Mouse (Mus musculus) ES-E14 (cell line): ENCODE results near the gene Tcf7. TPM values are rescaled to one million over a fixed set of nuclear protein-coding genes. Genes with fewer than 3 reads are reported as not detected.

Experiments used
- DNase-seq: peaks from one replicate; pipeline ENCODE4 v3.0.0-alpha.2; 2013; ENCODE audit warnings: low read depth, low spot score
- H3K27ac ChIP-seq: 2 replicates; pipeline ENCODE4 v1.5.1; 2012; ENCODE audit warnings: low read depth, mild to moderate bottlenecking, low read length, moderate library complexity, mixed read lengths; ENCODE audit not compliant: poor library complexity, insufficient read depth, severe bottlenecking
- H3K36me3 ChIP-seq: 2 replicates; pipeline ENCODE4 v1.6.1; 2012; ENCODE audit warnings: mild to moderate bottlenecking, low read length, moderate library complexity, mixed read lengths; ENCODE audit not compliant: control insufficient read depth, poor library complexity, insufficient read depth, severe bottlenecking
- H3K4me1 ChIP-seq, 2 experiments: fragments of 150-350 bp in 1 of 2; sonication (generic) in 1 of 2; 2 replicates each; pipeline ENCODE4 v1.6.1; 2012; ENCODE audit warnings: low read length in 2 of 2, mild to moderate bottlenecking in 1 of 2, mixed read lengths in 1 of 2; ENCODE audit not compliant: control insufficient read depth in 2 of 2, insufficient read depth in 2 of 2, poor library complexity in 1 of 2
- H3K4me3 ChIP-seq, 2 experiments: fragments of 150-350 bp in 1 of 2; sonication (generic) in 1 of 2; 2 replicates each; pipeline ENCODE4 v1.5.1; 2012; ENCODE audit warnings: low read length in 2 of 2, low read depth in 1 of 2, mild to moderate bottlenecking in 1 of 2, mixed read lengths in 1 of 2; ENCODE audit not compliant: insufficient read depth in 1 of 2, poor library complexity in 1 of 2, severe bottlenecking in 1 of 2
- H3K9ac ChIP-seq: 2 replicates; pipeline ENCODE4 v1.6.1; 2012; ENCODE audit warnings: low read depth, mild to moderate bottlenecking, low read length, mixed read lengths; ENCODE audit not compliant: poor library complexity, insufficient read depth, severe bottlenecking
- H3K9me3 ChIP-seq: fragments of 150-350 bp; sonication (generic); 2 replicates; pipeline ENCODE4 v1.6.1; 2012; ENCODE audit warnings: low read depth, mild to moderate bottlenecking, low read length; ENCODE audit not compliant: control insufficient read depth, insufficient read depth
- CHD2 ChIP-seq: IDR thresholded peaks from 2 replicates; pipeline ENCODE4 v1.6.1; 2014; ENCODE audit warnings: mild to moderate bottlenecking, low read depth, low read length, inconsistent platforms
- HCFC1 ChIP-seq: IDR thresholded peaks from 2 replicates; pipeline ENCODE4 v1.6.1; 2012; ENCODE audit warnings: low read length, inconsistent platforms, borderline replicate concordance; ENCODE audit not compliant: insufficient read depth
- MAFK ChIP-seq: IDR thresholded peaks from 2 replicates; pipeline ENCODE4 v1.6.1; 2014; ENCODE audit warnings: mild to moderate bottlenecking, low read depth, low read length, inconsistent platforms; ENCODE audit not compliant: insufficient read depth
- ZC3H11A ChIP-seq: IDR thresholded peaks from 2 replicates; pipeline ENCODE4 v1.6.1; 2012; ENCODE audit warnings: low read depth, mild to moderate bottlenecking, inconsistent platforms, low read length, borderline replicate concordance
- ZNF384 ChIP-seq: IDR thresholded peaks from 2 replicates; pipeline ENCODE4 v1.6.1; 2012; ENCODE audit warnings: low read depth, low read length, inconsistent platforms
- in situ Hi-C, 2 experiments: fragments of 600-800 bp; cut with MboI; formaldehyde crosslinking; loops; one replicate each; pipeline ENCODE4 v1.15.1; 2025; ENCODE audit warnings: low sequenced_read_pairs in 2 of 2, inconsistent platforms in 1 of 2; ENCODE audit not compliant: unreplicated experiment in 2 of 2
- total RNA-seq: library from RNA; depleted of rRNA; stranded (reverse); fragments of 300-350 nt; gene quantifications from 2 replicates; pipeline ENCODE4 v1.2.3, GENCODE M21; 2012

The Tcf7 gene
- total RNA-seq, 1 experiment: 8.1 TPM

GRCm38 (mm10) chr11:52257376-52257775, 25.4 kb downstream of the Tcf7 start:
- H3K9ac ChIP-seq: no peak overlapping the region
- peaks cover 0 to 7% of the 10 kb centered on the region in 2 experiments; a peak in 1 of 4 replicates for H3K4me1 ChIP-seq
- peaks cover 46% of the 10 kb centered on the region; the same call in 1 of the 2 replicates for H3K36me3 ChIP-seq
- H3K4me3 ChIP-seq: no peak overlapping the region
- no peak for DNase-seq
- no peak overlapping the region for H3K27ac ChIP-seq
- TF ChIP-seq CHD2 (no peak), HCFC1 (no peak), ZNF384 (no peak), MAFK (no peak), ZC3H11A (no peak)
- H3K9me3 ChIP-seq: no peaks in the 10 kb centered on the region
- in situ Hi-C loops: loop anchor here in 1 of 2 experiments (10.0 kb wide), 1 partner anchor 87 kb away; no protein-coding TSS in a partner anchor

DNA sequence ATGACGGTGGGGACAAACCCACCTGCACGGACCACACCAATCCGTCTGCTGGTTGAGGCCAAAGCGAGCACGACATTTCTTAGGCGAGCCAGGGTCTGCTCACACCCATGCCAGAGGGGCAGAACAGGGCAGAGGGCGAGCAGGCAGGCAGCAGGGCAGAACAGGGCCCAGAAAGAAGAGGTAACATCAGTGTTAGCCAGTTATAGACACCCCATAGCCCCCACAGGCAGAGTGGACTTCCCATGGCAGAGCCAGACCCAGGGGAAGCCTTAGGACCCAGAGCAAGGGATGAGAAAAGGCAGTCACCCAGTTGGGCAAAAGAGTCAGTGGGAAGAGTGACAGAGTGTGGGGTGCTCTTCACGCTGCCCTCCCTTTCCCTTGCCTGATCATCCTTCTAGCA, 27.7 kb downstream of the Tcf7 start:
- Histone ChIP-seq H3K4me3 (no peak overlapping the region), H3K9me3 (no peaks in the 10 kb centered on the region), H3K27ac (no peak overlapping the region), H3K36me3 (peaks cover 40% of the 10 kb centered on the region; the same call in 1 of the 2 replicates), H3K9ac (no peak overlapping the region), H3K4me1 (no peaks in the 10 kb centered on the region; a peak in 1 of 4 replicates)
- in situ Hi-C loops: loop anchor here in 1 of 2 experiments (10.0 kb wide), 1 partner anchor 90 kb away; no protein-coding TSS in a partner anchor
- no peak for DNase-seq
- TF ChIP-seq MAFK: no peak
- no peak for TF ChIP-seq CHD2
- no peak for TF ChIP-seq ZNF384
- TF ChIP-seq HCFC1: no peak
- no peak for TF ChIP-seq ZC3H11A

- TF ChIP-seq MAFK (no peak), ZC3H11A (peak; percentile 63; the same call in 1 of the 2 replicates)
- in situ Hi-C loops: loop anchor here in 1 of 2 experiments (10.0 kb wide), 1 partner anchor 91 kb away; no protein-coding TSS in a partner anchor
- Histone ChIP-seq H3K4me3 (no peak overlapping the region), H3K27ac (no peak overlapping the region), H3K36me3 (peaks cover 33% of the 10 kb centered on the region; the same call in 1 of the 2 replicates), H3K4me1 (no peaks in the 10 kb centered on the region; a peak in 1 of 4 replicates), H3K9ac (no peak overlapping the region), H3K9me3 (no peaks in the 10 kb centered on the region)
- DNase-seq: peak; percentile 49
Measured at GRCm38 (mm10) chr11:52253674-52254375, 29.0 kb downstream of the Tcf7 start.

- no peak for DNase-seq
- Histone ChIP-seq H3K4me1 (no peaks in the 10 kb centered on the region; a peak in 1 of 4 replicates), H3K4me3 (no peak overlapping the region), H3K9me3 (no peaks in the 10 kb centered on the region), H3K27ac (no peak overlapping the region), H3K9ac (no peak overlapping the region), H3K36me3 (peaks cover 32% of the 10 kb centered on the region)
- in situ Hi-C loops: loop anchor here in 1 of 2 experiments (10.0 kb wide), 1 partner anchor 92 kb away; no protein-coding TSS in a partner anchor
- TF ChIP-seq CHD2 (no peak), HCFC1 (no peak), MAFK (no peak), ZC3H11A (no peak), ZNF384 (no peak)
Measured at GRCm38 (mm10) chr11:52252692-52253091, 30.1 kb downstream of the Tcf7 start.
